Mouse (Mus musculus): ENCODE measurements around the gene Zfand3.

GRCm38 (mm10) chr17:30180197-30180596, 175.7 kb downstream of the Zfand3 start:
- TF ChIP-seq CTCF (IDR thresholded peaks at IDR 0.05; ENCODE audit: insufficient read depth, low read depth, low read length) (no peak), POLR2A (IDR thresholded peaks at IDR 0.05; ENCODE audit: insufficient read depth, low read depth, low read length) (no peak)

Data from olfactory bulb, adult 2 months (tissue).